Mouse (Mus musculus) heart, embryonic 14.5 days (tissue): Measurements from ENCODE around the gene Rnf113a2. TPM values are rescaled to one million over a fixed set of nuclear protein-coding genes. Genes with fewer than 3 reads are reported as not detected.

Experiments used
- ATAC-seq: fragments of 200-750 bp; cut with Nextera tagmentation; 2 replicates; pipeline ENCODE4 v1.8.0; 2017; ENCODE audit warnings: low read depth, moderate TSS enrichment; ENCODE audit not compliant: insufficient number of reproducible peaks, insufficient read depth, low FRiP score
- H3K27ac ChIP-seq, 2 experiments: fragments of 200-500 bp in 1 of 2; fragments of 300-500 bp in 1 of 2; sonication (generic) in 1 of 2; replicated peaks in 1 of 2; 2 replicates each; pipeline ENCODE4 v1.5.1; 2012 to 2014; ENCODE audit warnings: low read depth in 2 of 2, low read length in 2 of 2, control low read depth in 1 of 2, mild to moderate bottlenecking in 1 of 2, mixed read lengths in 1 of 2; ENCODE audit not compliant: control insufficient read depth in 1 of 2, insufficient read depth in 1 of 2
- H3K27me3 ChIP-seq: fragments of 300-500 bp; sonication (generic); 2 replicates; pipeline ENCODE4 v1.6.1; 2014; ENCODE audit warnings: mild to moderate bottlenecking, low read length, control low read depth; ENCODE audit not compliant: control insufficient read depth, insufficient read depth
- H3K36me3 ChIP-seq: fragments of 300-500 bp; sonication (generic); 2 replicates; pipeline ENCODE4 v1.6.1; 2014; ENCODE audit warnings: mild to moderate bottlenecking, control low read depth, low read length, mixed read lengths; ENCODE audit not compliant: control insufficient read depth, insufficient read depth
- H3K4me1 ChIP-seq, 2 experiments: fragments of 200-500 bp in 1 of 2; fragments of 300-500 bp in 1 of 2; sonication (generic) in 1 of 2; 2 replicates each; pipeline ENCODE4 v1.6.1; 2012 to 2014; ENCODE audit warnings: low read length in 2 of 2, control low read depth in 1 of 2, mixed read lengths in 1 of 2; ENCODE audit not compliant: control insufficient read depth in 2 of 2, insufficient read depth in 2 of 2
- H3K4me2 ChIP-seq: fragments of 300-500 bp; sonication (generic); 2 replicates; pipeline ENCODE4 v1.6.1; 2014; ENCODE audit warnings: mild to moderate bottlenecking, low read length
- H3K4me3 ChIP-seq, 2 experiments: fragments of 200-500 bp in 1 of 2; fragments of 300-500 bp in 1 of 2; sonication (generic) in 1 of 2; 2 replicates each; pipeline ENCODE4 v1.5.1; 2012 to 2014; ENCODE audit warnings: low read length in 2 of 2, mild to moderate bottlenecking in 2 of 2, control low read depth in 1 of 2, low read depth in 1 of 2, moderate library complexity in 1 of 2; ENCODE audit not compliant: control insufficient read depth in 1 of 2, insufficient read depth in 1 of 2
- H3K9ac ChIP-seq: fragments of 300-500 bp; sonication (generic); 2 replicates; pipeline ENCODE4 v1.6.1; 2014; ENCODE audit warnings: mild to moderate bottlenecking, low read length
- H3K9me3 ChIP-seq: fragments of 300-500 bp; sonication (generic); 2 replicates; pipeline ENCODE4 v1.6.1; 2016; ENCODE audit warnings: low read length, control low read depth; ENCODE audit not compliant: control insufficient read depth
- WGBS: fragments of 180-500 bp; shearing (Covaris S2); extraction: QIAGEN DNeasy Blood & Tissue Kit; methylation state at CpG from one replicate; pipeline ENCODE4 v1.1.7; 2014; 5-methylcytosine and 5-hydroxymethylcytosine counted together
- polyA plus RNA-seq: library from polyadenylated mRNA; unstranded; fragments of >200 nt; fragmentation: Nextera tagmentation; extraction: Ambion mirVana; gene quantifications from 2 replicates; pipeline ENCODE4 v1.2.1, GENCODE M21; 2014

Gene Rnf113a2
- polyA plus RNA-seq, 1 experiment from 2014 or later: 19.1 TPM

DNA sequence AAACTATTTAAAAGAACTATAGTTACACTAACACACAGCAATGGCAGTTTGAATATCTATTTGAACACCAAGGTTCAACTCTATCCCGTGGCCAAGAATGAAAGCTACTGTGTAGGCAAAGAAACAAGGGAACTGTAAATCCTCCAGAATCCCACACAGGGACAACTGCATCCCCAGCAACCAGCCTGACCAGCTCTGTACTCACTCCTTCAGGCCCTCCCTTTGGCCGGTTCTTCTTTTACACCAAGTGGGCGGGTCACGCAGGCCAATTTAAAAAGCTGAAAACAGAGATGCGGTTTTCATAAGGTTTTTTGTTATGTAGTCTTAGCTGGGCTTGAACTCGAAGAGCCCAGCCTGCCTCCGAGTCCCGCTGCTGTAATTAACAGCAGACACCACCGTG is 17.9 kb upstream of the Rnf113a2 start:
- Histone ChIP-seq H3K27ac (no peak overlapping the region), H3K36me3 (peaks cover 20% of the 10 kb centered on the region), H3K9ac (no peak overlapping the region), H3K4me2 (no peak overlapping the region), H3K4me3 (no peak overlapping the region), H3K27me3 (no peaks in the 10 kb centered on the region), H3K9me3 (no peaks in the 10 kb centered on the region), H3K4me1 (peaks cover 0 to 5% of the 10 kb centered on the region in 2 experiments; a peak in 2 of 4 replicates)
- 82% methylated on average over 9 of the region's 9 CpGs for WGBS
- no peak for ATAC-seq

DNA sequence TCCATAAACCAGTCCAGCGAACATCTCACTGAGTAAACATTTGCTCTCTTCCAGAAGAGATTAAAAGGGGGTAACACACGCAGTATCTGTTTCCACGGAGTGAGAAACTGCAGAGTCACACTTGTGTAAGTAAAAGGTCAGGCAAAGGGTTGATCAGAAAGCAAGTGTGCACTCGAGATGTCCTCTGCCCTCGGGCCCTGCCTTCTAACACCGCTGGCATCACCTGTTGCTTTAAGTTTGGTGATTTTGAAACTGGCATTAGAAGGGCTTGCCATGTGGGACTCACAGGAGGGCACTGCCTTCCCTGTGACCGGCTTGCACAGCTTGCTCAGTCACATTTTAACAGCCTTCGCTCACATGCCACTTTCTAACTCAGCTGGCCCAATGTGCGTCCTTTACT is 17.3 kb upstream of the Rnf113a2 start:
- Histone ChIP-seq H3K9ac (no peak overlapping the region), H3K4me2 (no peak overlapping the region)

DNA sequence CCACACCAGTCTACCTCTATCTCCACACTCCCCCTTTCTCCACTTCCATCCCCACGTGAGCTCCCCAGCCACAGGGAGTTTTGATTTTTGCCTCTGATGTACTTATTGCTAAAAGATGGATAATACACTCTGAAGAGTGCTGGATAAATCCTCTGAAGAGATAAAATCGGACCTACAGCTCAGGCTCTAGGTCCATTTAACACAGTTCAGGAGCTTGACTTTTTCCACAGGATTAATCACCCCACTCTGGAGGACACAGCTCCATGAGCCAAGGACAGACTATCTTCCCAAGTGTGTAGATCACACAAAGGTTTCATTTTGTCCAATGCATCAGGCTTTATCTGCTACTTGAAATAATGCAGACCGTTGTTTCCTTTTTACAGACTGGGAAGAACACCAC is 16.9 kb upstream of the Rnf113a2 start:
- Histone ChIP-seq H3K9me3 (no peaks in the 10 kb centered on the region), H3K27ac (no peak overlapping the region), H3K4me3 (no peak overlapping the region), H3K36me3 (peaks cover 20% of the 10 kb centered on the region), H3K9ac (no peak overlapping the region), H3K4me1 (peaks cover 0 to 5% of the 10 kb centered on the region in 2 experiments; a peak in 2 of 4 replicates), H3K27me3 (no peaks in the 10 kb centered on the region), H3K4me2 (no peak overlapping the region)
- whole genome bisulfite sequencing: 63% methylated on average over 3 of the region's 3 CpGs
- ATAC-seq: no peak

More for the DNA sequence above, 17.3 kb upstream of the Rnf113a2 start:
- 73% methylated on average over 9 of the region's 9 CpGs for WGBS
- Histone ChIP-seq H3K27me3 (no peaks in the 10 kb centered on the region), H3K4me1 (peaks cover 0 to 5% of the 10 kb centered on the region in 2 experiments; a peak in 2 of 4 replicates), H3K9me3 (no peaks in the 10 kb centered on the region), H3K4me3 (no peak overlapping the region), H3K36me3 (peaks cover 20% of the 10 kb centered on the region), H3K27ac (no peak overlapping the region)
- ATAC-seq: no peak

DNA sequence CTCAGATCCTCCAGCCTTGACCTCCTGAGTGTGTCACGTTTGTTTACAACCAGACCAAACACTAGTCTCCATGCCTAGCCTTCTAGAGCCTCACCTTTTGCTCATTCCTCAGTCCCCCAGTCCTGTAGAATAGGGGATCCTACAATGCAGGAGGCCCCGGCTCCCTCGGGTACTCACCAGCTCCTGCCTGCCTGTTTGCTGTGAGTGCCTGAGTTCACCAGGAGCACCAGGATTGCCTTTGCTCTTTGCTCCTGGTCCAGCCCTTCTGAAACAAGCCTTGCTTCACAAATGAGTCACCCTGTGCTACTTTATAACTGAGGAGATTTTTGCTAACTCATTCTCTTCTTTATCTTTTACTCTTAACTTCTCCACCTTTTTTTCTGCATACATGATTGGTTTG is 16.3 kb upstream of the Rnf113a2 start:
- 61% methylated on average over 3 of the region's 3 CpGs for WGBS
- Histone ChIP-seq H3K27me3 (no peaks in the 10 kb centered on the region), H3K4me2 (no peak overlapping the region), H3K9me3 (no peaks in the 10 kb centered on the region), H3K4me3 (no peak overlapping the region), H3K9ac (no peak overlapping the region), H3K27ac (no peak overlapping the region), H3K36me3 (peaks cover 14% of the 10 kb centered on the region), H3K4me1 (peaks cover 0 to 5% of the 10 kb centered on the region in 2 experiments; a peak in 2 of 4 replicates)
- no peak for ATAC-seq

DNA sequence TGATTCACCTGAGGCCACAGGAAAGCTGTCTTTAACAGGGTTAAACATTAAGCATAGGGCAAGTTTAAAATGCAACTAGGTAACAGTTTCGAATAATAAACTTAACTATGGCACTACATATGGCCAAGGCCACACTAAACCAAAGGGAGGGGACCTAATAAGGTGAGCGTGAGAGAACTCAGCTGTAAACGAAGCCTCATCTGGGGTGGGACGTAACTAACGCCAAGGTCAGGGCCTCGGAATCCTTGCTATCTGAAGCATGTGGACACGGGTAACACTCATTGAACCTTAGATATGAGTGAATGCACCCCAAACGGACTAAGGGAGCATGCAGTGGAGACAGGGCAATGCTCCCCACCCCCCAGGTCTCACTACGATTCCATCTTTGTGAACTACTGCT is 14.1 kb upstream of the Rnf113a2 start:
- Histone ChIP-seq H3K27me3 (no peaks in the 10 kb centered on the region), H3K27ac (no peak overlapping the region), H3K36me3 (0 out of 2 replicates have a peak, but pooled peaks cover 3% of the 10 kb centered on the region), H3K9me3 (peaks cover 5% of the 10 kb centered on the region; the same call in 1 of the 2 replicates), H3K4me2 (no peak overlapping the region), H3K9ac (no peak overlapping the region), H3K4me1 (peaks cover 0 to 5% of the 10 kb centered on the region in 2 experiments; a peak in 2 of 4 replicates), H3K4me3 (no peak overlapping the region)
- WGBS: 37% methylated on average over 9 of the region's 9 CpGs
- ATAC-seq: no peak

DNA sequence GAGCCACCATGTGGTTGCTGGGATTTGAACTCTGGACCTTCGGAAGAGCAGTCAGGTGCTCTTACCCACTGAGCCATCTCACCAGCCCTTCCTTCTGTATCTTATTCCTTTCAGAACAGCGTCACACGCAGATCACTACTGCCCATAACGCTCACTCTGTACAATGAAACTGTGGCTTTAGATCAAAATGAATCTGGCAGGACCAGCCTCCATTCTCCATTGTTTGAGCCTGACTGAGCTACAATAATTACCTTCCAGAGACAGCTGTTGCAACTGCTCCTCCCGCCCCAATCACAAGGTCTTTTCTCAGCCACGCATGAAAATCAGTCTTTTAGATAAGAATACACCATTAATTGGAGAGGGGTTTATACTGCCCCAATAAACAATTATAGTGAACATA is 12.5 kb upstream of the Rnf113a2 start:
- peaks cover 5% of the 10 kb centered on the region; the same call in 1 of the 2 replicates for H3K9me3 ChIP-seq
- no peak for ATAC-seq
- no peaks in the 10 kb centered on the region for H3K27me3 ChIP-seq
- no peak overlapping the region for H3K4me3 ChIP-seq
- H3K4me2 ChIP-seq: no peak overlapping the region
- peaks cover 0 to 5% of the 10 kb centered on the region in 2 experiments; a peak in 2 of 4 replicates for H3K4me1 ChIP-seq
- no peak overlapping the region for H3K9ac ChIP-seq
- H3K36me3 ChIP-seq: 0 out of 2 replicates have a peak, but pooled peaks cover 3% of the 10 kb centered on the region
- WGBS: 87% methylated on average over 6 of the region's 6 CpGs
- H3K27ac ChIP-seq: no peak overlapping the region

DNA sequence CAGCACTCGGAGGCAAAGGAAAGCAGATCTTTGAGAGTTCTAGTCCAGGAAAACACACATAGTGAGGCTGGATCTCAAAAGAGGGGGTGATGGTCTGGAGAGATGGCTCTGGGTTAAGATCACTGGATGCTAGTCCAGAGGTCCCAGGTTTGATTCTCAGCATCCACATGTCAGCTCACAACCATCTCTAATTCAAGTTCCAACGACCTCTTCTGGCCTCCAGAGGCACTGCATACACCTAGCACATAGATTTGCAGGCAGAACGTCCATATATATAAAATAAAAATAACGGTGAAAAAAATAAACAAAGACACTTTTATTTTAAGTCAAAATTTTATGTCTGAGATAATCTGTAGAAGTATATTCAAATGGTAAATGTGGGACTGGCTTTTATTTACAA is 9.7 kb upstream of the Rnf113a2 start:
- Histone ChIP-seq H3K9ac (no peak overlapping the region), H3K4me3 (no peak overlapping the region), H3K9me3 (peaks cover 5% of the 10 kb centered on the region; the same call in 1 of the 2 replicates), H3K4me1 (peaks cover 0 to 5% of the 10 kb centered on the region in 2 experiments; a peak in 2 of 4 replicates), H3K27me3 (no peaks in the 10 kb centered on the region), H3K27ac (no peak overlapping the region), H3K4me2 (no peak overlapping the region), H3K36me3 (0 out of 2 replicates have a peak, but pooled peaks cover 3% of the 10 kb centered on the region)
- WGBS: 62% methylated on average over 4 of the region's 4 CpGs
- no peak for ATAC-seq
